Mouse (Mus musculus) cerebellum, adult (tissue): ENCODE results near the gene Ubiad1.

ENCODE experiments used
- ATAC-seq: cut with Nextera tagmentation; 2 replicates; pipeline ENCODE4 v1.9.2; 2017; ENCODE audit warnings: mild to moderate bottlenecking, moderate library complexity, mixed read lengths; ENCODE audit not compliant: insufficient number of reproducible peaks, low FRiP score, low TSS enrichment

Gene Ubiad1

GRCm38 (mm10) chr4:148408256-148408975 is 36.2 kb downstream of the Ubiad1 start:
- no peak for ATAC-seq

DNA sequence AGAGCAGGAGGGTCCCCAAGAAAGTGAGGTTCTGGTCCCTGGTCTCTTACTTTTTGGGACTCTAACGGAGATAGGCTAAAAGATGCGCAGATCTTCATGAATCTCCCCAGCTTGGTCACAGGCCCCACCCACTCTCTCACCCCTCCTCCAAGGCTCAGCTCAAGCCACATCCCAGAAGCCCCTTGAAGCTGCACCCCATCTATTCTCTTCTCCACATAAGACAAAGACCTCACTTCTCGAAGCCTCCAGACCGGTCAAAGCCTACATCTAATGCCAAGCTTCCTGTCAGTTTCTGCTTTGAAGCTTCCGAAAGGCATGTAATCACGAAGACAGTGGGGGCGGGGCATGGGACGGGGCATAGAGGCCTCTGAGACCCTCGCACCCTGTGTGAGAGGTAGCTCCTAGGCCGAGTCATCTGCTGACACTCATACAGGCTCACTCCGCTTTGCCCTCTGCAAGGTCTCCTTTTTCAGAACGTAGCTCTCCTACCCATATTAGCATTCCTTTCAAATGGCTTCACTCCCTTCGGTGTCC is 39.2 kb downstream of the Ubiad1 start:
- no peak for ATAC-seq

GRCm38 (mm10) chr4:148404748-148405147 is 39.8 kb downstream of the Ubiad1 start:
- ATAC-seq: no peak

- ATAC-seq: no peak
Observed at GRCm38 (mm10) chr4:148403402-148403801, 41.2 kb downstream of the Ubiad1 start.

GRCm38 (mm10) chr4:148399437-148400094 is 45.0 kb downstream of the Ubiad1 start:
- no peak for ATAC-seq

DNA sequence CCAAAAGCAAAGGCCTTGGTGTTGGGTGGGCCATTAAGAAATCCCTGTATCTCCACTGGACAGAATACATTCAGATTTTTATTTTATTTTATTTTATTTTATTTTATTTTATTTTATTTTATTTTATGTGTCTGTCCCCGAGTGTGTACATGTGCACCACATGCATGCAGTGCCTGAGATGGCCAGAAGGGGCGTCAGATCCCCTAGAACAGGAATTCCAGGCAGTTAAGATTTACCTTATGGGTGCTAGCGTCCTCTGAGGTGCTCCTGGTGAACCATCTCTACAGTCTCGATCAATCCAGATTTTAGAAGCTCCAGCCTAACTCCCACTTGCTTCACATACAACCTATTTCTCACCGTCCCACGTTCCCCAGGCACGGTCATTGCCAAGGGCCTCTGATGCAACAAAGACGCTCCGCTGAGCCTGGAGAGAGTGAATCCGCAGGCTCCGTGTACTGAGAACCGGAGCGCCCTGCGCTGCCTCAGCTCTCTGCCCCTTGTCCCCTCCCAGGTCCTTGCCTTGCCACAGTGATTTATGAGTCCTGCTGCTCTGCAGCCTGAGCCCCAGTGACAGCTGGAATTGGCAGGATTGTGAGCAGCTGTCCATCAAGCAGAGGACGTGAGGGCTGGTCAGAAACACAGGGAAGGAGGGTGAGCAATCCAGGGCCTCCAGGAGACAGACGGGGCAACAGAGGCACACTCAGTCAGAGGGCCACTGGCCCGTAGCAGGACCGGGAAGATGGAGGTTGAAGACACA is 46.9 kb downstream of the Ubiad1 start:
- no peak for ATAC-seq

DNA sequence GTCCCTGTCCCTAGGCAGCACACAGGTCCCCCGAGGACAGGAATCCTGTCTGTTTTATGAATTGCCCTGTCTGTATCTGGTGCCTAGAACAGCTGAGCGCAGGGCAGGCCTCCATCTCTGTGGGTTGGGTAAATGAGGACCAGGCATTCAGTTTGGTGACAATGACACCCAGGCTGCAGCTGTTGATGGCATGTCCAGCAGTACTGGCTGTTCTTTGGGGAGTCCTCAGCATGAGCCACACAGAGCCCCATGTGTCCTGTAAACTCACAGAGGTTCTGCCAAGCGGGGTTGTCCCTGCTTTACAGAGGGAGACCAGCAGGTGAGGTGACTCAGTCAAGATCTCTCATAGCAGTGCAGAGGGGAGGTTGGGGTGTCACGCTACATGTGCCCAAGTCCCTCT is 47.5 kb downstream of the Ubiad1 start:
- no peak for ATAC-seq

GRCm38 (mm10) chr4:148395875-148396274 is 48.7 kb downstream of the Ubiad1 start:
- no peak for ATAC-seq

DNA sequence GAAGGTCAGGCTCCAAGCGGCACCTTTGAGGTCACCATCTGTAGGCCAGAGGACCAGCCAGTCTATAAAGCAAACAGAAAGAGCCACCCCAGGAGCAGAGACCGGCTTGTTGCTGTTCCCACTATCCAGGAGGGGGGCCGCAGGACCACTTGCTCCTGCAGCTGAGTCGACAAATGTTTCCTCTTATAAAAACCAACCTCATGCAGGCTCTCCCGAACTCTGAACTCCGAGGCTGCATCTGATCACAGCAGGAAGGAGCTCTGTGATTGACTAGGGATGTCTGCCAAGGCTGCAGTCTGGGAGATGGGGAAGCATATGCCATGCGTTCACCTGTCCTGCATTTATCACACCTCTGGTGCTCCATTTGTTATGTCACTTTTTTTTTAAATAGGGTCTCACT is 49.4 kb downstream of the Ubiad1 start:
- no peak for ATAC-seq

- ATAC-seq: no peak
Observed at GRCm38 (mm10) chr4:148391714-148392310, 52.8 kb downstream of the Ubiad1 start.

GRCm38 (mm10) chr4:148389635-148390034 is 54.9 kb downstream of the Ubiad1 start:
- no peak for ATAC-seq

GRCm38 (mm10) chr4:148389047-148389446 is 55.5 kb downstream of the Ubiad1 start:
- ATAC-seq: no peak

GRCm38 (mm10) chr4:148385269-148385668 is 59.3 kb downstream of the Ubiad1 start:
- no peak for ATAC-seq
